Mouse (Mus musculus) ovary, postnatal 10 days (tissue): ENCODE data around the gene Rsph9.
A peak's percentile ranks its signal among the peaks of the same experiment; 100 is the strongest.

Source experiments
- DNase-seq: peaks from one replicate; pipeline ENCODE4 v3.0.0; 2022; ENCODE audit warnings: low spot score

The Rsph9 gene

DNA sequence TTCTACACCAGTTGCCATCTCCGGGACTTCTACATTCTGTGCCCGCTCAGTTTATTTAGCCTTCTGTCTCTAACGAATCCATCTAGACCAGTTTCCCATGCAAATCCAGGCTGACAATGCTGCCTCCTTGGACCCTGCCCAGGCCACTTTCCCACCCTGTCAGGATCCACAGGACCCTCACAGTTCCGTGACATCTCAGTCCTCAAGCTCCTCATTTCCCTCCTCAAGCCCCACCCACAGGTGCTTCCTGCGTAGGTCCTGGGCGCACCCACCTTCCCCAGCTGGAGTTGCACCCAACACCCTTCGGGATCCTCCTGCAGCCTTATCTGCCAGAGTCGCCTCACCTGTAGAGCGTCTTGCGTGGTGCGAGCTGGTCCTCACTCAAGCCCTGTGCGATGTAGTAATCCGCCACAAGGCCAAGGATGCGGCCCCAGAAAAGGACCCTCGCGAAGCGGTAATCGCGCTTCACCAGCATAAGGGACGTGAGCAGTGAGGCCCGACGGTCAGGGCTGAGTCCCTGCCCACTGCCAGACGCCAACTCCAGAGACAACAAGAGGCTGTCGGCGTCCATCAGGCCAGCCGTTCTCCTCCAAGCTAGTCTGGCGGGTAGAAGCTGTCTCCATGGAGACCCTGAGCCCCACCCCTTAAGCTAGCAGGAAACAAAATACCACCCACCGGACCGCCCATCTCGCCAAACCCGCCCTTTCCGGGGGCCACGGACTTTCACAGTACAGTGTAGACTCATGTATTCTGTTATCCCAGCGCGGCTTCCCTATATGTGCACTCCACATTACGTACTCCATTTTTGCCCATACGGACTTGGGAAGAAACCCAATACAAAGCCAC, at the start of gene Rsph9:
Gene Rsph9 (minus strand): TSS at position 639 of the 846 bp plus-strand sequence.
- no peak for DNase-seq

DNA sequence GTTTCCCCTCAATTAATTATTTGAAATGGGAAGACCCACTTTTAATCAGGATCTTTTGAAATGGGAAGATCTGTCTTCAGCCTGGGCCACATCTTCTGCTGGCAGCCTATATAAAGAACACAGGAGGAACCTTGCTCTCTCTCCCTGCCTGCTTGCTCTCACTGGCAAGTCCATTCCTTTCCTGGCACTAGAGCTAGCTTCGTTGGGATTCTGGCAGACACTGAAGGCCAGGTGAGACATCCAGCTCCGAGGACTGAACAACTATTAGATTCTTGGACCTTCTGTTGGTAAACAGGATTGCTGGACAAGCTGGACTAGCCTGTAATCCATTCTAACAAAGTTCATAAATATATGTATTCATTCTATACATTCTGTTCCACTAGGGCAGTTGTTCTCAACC, 44.8 kb upstream of the Rsph9 start:
- no peak for DNase-seq

DNA sequence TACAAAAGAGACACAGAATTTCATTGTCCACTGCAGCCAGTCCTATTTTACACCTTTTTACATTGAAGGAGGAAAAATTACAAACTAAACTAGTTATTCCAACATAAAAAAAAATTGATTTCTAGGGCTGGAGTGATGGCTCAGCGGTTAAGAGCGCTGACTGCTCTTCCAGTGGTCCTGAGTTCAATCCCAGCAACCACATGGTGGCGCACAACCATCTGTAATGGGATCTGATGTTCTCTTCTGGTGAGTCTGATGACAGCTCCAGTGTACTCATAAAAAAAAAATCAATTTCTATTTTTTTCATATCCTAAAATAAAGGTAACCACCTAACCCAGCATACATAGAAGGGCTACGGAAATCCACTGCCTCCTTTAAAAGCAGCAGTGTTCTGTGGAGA, 38.3 kb upstream of the Rsph9 start:
- no peak for DNase-seq

DNA sequence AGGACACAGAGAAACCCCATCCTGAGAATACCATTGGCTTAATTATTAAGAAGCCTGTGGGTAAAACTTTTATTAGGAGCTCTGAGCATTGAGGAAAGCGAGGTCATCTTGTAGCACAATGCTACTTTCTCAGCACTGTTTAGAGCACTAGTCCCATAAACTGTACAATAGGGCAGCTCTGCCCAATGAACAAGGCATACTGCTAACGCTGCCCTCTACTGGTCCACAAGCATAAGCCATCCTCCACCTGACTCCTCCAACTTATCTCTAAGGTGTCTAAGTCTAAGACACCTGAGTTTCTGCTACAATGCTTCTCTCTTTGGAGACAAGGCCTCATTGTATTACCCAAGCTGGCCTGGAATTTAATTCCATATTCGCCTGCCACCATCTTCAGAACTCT, 26.5 kb upstream of the Rsph9 start:
- DNase-seq = no peak

DNA sequence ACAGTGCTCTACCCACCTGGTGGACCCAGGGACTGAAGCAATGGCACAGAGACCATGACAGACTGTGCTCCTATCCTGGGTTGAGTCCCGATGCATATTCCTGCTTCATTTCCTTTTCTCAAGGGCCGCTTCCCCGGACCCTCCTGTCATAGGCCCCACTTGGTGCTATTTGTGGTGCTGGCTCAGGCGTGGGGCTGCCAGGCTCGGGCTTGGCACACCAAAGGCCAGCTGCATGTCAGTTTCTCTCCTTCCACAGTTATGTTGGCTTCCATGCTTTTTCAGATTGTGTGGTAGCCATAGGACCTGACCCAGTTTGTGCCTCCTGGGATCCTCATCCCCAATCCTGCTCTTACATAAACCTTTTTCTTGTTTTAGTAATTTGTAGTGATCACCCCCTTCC, 24.8 kb upstream of the Rsph9 start:
- no peak for DNase-seq

DNA sequence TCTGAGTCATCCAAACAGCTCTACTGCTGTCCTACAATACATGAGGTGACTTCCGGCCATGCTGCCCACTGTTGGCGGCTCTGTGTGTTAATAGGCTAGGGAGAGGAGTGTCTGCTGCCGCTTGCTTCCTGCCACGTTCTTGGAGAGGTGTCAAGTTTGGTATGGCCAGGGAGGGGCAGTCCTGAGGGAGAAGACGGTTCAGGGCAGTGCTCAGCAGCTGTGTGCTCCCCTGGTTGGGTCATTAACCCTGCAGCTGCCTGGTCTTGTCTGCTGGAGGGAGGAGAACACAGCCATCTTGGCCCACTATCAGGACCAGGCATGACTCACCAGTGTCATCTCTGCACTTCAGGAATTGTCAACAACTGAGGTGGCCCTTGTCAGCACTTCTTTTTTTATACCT, 24.3 kb upstream of the Rsph9 start:
- DNase-seq = no peak

DNA sequence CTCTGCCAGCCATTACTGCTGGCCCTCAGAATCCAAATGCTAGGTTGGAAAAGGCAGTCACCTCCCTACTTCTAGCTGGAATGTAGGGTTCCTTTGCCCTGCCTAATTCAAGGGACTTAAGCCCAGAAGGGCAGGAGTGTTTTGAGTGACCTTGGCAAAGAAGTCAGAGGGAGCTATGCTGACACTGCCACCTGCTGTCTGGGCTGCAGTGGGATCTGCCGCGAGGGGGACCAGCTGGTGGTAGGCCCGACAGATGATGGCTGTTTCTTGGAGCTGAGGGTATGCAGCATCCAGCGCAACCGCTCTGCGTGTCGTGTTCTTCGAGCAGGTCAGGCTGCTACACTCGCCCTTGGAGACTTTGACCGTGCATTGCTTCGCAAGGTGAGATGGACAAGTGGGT, 23.0 kb upstream of the Rsph9 start:
- no peak for DNase-seq

DNA sequence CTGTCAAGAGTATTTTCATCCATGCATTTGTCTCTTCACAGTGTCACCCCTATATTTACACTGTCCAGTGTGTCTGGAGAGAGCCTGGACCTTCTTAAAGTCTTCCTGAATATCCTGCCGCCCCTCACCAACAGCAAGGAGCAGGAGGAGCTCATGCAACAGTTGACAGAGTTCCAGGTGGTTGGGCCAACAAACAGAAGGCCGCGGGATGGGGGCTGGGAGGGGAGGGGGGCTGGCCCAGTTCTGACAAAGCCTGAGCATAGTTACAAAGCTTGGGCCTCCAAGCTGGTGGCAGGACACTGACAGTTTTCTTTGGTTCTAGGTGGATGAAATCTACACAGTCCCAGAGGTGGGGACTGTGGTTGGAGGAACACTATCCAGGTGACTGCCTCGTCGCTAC, 22.3 kb upstream of the Rsph9 start:
- DNase-seq = no peak

DNA sequence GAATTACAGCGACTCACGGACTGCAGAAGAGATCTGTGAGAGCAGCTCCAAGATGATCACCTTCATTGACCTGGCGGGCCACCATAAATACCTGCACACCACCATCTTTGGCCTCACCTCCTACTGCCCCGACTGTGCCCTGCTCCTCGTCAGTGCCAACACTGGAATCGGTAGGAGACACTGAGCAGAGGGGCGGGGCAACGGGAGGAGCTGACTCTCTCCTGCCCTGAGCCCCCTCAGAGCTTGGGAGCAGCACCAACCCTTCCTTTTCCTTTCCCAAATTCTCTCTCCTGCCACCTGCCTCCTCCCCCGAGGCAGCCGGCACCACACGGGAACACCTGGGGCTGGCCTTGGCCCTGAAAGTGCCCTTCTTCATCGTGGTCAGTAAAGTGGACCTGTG, 21.4 kb upstream of the Rsph9 start:
- no peak for DNase-seq

DNA sequence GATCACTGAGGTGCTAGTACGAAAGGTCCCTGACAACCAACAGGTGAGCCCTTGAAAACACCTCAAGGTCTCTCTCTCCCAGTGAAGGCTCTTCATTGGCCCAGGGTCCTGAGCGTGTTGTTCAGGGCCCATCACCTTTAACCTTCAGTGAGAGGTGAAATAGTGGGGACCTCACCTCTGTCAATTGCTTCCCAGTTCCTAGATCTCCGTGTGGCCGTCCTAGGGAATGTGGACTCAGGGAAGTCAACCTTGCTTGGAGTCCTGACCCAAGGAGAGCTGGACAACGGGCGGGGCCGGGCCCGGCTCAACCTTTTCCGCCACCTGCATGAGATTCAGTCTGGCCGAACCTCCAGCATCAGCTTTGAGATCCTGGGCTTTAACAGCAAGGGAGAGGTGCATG, 20.8 kb upstream of the Rsph9 start:
- DNase-seq = no peak

DNA sequence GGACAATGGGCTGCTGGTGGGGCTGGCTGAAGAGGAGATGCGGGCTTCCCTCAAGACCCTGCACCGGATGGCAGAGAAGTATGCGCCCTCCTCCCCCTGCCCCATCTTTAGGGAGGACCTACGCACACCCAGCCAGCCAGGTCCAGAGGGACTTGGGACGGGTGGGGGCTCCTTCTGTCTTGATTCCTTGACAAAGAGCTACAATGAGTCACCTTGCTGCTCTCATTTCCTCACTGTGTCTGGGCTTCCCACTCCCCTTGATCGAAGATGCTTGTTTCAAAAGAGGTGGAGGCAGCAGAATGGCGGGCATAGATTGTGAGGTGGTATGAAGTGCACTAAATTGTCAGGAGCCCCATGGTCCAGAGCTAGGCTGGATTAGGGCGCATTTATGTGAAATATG, 20.3 kb upstream of the Rsph9 start:
- DNase-seq = no peak

DNA sequence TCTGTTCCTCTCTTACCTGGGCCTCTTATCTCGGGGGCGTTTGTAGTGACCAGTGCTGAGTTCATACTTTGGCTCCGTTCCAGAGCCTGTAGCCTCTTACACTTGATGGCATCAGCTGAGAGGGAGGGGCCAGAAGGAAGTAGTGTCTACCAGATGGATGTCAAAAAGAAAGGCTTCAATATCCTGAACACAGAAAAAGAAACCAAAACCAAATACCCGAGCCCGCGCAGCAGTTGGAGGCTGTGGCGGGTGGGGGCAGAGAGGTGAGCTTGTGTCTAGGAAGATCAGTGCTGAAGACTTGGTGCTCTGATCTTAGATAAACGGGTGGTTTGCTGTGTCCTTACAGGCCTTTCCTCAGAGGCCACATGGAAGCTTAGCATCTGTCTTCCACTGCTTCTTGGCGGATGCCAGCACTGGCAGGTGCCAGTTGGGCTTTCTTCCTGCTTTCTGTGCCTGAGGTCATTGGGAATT, 19.0 kb upstream of the Rsph9 start:
- no peak for DNase-seq

DNA sequence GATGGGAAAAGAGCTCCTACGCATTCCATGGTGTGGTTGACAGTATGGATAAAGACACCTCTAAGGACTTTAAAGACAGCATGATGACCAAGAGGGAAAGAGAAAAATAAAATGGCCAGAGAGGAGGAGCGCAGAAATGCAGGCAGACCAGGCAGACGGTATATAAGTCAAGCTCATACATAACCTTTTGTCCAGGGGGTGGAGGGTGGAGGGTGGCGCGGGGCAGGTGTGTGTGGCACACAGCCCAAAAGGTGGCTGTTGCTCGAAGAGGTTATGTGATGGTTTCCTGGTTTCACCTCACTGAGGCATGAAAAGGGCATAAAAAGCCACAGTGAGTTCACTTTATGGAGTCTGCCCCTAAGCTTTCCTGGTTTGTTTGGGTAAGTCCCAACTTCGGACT, 18.5 kb upstream of the Rsph9 start:
- no peak for DNase-seq

DNA sequence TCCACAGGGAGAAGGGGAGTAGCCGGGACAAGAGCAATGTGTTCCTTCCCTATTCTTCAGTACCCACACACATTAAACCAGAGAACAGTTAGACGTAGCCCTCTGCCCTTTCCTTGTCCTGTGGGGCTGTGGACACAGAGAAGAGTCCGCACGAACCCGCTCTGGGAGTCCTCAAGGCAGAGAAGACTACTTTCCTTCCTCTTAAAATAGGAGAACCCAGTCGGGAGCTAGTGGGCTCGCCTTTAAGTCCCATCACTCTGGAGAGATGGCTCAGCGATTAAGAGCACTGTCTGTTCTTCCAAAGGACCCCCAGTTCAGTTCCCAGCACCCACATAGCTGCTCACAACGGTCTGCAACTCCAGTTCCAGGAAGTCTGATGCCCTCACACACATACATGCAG, 17.7 kb upstream of the Rsph9 start:
- no peak for DNase-seq

DNA sequence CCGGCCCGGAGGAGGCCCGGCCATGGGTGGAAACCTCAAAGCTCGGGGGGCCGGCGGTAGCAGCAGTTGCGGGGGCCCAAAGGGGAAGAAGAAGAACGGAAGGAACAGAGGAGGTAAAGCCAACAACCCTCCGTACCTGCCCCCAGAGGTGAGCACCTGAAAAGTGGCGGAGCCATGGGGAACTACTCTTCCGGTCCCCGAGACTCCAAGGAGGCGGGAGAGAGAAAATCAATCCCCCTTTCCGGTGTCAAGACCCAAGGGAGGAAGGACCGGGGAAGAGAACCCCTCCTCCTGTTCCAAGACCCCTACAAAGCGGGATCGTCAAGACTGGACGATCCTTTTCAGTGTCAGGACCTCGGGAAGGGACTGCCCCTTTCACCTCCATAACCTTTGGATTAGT, 17.2 kb upstream of the Rsph9 start:
- DNase-seq = no peak

DNA sequence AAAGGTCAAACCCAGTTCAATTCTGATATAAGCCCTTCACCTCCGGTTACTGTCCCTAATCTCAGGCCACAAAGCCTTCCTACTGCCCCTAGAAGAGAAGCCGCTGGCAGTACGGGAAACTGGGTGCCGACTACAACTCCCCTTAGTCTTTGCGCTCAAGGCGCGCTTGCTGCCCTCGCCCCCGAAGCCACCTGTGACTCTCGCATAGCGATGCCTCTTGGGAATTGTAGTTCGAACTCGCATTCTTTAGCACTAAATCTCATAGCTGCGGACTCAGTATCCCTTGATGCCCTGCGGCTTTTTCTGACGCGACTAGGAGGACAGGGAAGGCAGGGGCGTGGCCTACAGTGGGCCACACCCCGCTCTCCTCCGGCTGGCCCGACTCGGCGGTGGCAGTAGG, 16.7 kb upstream of the Rsph9 start, which contains the start of gene Gtpbp2:
Gene Gtpbp2 (plus strand): TSS at position 347 of the 400 bp plus-strand sequence.
- DNase-seq = no peak

DNA sequence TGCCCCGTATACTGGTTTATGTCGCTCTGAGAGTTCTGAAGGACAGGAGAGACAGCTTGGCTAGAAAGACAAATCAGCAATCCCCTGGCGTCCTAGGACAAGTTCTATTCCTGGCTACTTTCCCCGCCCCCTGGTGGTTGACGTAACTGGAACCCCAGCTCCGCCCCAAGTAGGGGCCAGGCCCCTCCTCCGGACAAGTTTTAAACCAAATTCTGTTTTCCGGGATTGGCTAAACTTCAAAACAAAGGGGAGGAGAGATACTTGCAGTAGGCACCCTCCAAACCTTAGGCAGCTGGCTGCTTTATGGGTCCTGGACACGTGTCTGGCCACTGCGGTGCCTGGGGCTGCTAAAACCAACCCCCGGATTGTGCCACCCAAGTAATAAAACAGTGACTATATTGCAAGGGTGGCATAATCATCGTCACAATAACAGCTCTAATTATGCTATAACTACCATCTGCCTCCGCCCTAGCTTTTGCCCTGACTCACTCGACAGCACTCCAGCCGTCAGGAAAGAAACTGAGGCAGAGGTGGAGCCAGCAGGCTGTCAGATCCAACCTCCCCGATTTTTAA, 16.2 kb upstream of the Rsph9 start:
- DNase-seq = peak; percentile 83

DNA sequence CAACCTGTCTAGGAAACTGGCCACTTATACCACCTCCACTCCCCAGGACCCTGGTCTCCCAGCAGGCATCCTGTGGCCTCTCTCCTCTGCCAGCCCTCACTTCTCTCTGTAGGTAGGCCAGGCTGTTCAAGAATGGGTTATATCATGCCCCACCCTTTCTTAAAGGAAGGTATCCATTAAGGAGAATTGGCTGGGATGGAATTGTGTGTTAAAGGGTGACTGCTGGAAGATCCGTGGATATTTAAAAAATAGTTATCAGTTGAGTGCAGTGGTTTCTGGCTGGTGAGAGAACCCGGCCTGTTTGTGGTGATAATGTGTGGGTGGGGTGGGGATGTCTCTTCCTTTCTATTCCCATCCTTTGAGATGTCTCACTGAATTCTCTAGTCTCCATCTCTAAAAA, 15.2 kb upstream of the Rsph9 start:
- no peak for DNase-seq

DNA sequence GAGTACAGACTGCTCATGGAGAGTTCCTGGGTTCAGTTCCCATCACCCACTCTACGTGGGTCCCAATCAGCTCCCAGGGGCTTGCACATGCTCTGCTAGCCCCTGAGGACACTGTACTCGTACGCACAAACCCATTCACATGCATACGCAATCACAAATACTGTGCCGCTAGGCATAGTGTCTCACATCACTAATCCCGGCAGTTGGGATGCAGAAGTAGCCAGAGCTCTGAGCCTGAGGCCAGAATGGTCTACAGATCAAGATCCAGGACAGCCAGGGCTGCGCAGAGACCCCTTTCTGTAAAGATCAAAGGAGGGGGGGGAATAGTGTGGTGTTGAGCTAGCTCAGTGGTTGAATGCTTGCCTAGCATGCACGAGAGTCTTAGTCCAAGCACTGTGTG, 13.1 kb upstream of the Rsph9 start:
- DNase-seq = no peak

DNA sequence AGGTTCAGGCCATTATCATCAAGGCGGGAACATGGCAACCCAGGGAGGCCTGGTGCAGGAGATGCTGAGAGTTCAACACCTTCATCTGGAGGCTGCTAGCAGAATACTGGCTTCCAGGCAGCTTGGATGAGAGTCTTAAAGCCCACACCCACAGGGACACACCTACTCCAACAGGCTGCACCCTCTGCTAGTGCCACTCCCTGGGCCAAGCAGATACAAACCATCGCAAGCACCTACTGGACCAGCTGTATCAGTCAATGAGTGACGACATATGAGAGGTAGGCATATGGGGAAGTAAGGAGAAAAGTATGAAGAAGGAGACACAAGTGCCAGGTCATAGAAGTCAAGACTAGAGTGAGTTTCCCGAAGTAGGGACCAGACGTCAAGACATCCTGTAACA, 12.7 kb upstream of the Rsph9 start:
- DNase-seq = no peak

DNA sequence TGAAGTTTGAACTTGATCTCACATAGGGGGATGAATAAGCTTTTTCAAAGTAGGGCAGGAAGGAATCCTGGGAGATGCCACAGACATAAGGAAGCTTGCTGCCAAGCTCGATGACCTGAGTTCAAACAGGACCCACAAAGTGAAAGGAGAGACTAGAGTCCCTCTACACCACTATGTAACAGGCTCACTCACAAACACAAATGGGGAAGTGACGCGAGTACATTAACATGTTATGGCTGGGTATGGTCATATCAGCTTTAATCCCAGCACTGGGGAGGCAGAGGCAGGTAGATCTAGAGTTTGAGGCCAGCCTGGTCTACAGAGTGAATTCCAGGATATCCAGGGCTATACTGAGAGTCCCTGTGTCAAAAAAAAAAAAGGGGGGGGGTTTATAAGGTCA, 10.3 kb upstream of the Rsph9 start:
- DNase-seq = no peak

DNA sequence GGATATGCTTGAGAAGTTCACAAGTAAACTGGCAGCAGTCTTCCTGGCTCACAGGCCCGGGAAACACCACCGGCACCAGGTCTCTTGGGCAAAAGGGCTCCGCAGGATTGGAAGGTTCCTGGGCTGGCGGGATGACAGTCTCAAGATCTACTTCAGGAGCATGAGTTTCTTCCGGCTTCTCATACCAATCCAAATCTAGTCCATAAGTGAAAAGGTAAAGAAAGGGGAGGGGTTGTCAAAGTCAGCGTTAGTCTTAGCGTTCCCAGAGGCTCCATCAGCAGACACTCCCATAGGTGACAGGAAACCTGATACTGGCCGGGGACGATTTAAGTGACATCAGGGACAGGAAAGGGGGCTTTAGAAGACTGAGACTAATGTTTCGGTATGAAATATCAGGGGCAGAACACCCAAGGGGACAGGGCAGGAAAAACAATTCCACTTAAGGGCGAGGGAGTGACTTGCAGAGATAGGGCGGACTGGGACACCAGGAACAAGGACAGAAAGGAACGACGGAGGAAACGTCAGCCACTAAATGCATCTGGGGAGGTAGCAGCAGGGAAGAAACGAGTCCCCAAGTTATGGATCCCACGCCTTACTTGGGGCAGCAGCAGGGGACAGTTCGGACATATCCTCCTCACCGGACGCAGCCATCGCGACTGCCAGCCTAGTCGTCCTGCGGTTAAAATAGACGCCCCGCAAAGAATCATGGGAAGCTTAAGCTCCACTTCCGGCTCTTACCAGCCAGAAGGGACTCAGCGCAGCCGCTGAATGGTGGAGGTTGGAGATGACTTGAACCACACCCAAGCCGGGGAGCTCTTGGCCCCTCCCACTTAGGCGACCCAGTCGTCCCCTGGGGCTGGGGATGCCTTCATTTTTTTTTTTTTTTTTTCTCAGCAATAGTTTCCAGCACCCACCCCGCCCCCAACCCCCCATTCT, 9.1 kb upstream of the Rsph9 start, which contains the start of gene Mad2l1bp:
Gene Mad2l1bp (minus strand): TSS at position 707 of the 936 bp plus-strand sequence.
- DNase-seq = no peak

DNA sequence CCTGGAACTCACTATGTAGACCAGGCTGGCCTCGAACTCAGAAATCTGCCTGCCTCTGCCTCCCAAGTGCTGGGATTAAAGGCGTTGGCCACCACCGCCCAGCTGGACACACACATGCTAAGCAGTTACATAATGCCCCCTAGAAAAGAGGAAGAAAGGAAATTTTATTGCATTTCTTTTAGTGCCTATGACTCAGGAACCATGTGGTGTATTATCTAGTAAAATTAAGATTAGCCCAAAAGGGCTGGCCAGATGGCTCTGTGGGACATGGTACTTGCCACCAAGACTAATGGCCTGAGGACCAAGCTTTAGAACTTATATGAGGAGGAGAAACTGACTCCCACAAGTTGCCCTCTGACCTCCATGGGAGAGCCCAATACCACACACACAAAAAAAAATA, 4.1 kb downstream of the Rsph9 start:
- DNase-seq = no peak
